ENCODE assay signal across 8 mouse cellular contexts in genomic region chr1:193272916-193273601, GRCm38 (mm10). TPM values are rescaled to one million over a fixed set of nuclear protein-coding genes. Genes with fewer than 3 reads are reported as not detected.
DNase-seq lines count a peak whose midpoint lies in the region; ATAC-seq and TF ChIP-seq lines count a peak whose summit lies in the region.

Gene G0s2, minus strand, starts transcription at chr1:193273217.

- no peak for TF ChIP-seq EP300 in ES-Bruce4 (IDR thresholded peaks at IDR 0.05; ENCODE audit: insufficient read depth, low read depth, low read length)

- intact Hi-C loops in heart, postnatal 25 days (cut with DNase I), result loop anchor here (2.0 kb wide), 1 partner anchor 44 kb away; no protein-coding TSS in a partner anchor

- ATAC-seq in liver, embryonic 15.5 days (ENCODE audit: insufficient read depth), result peak; percentile 73
- peak; percentile 85 for ATAC-seq in neural tube, embryonic 12.5 days (ENCODE audit: low FRiP score, low read depth)

- peak; percentile 43 for DNase-seq in cerebellum, adult 8-10 months
- DNase-seq in forelimb bud, embryonic 11.5 days (ENCODE audit: low read depth, low spot score), result peak; percentile 31
- DNase-seq in heart, postnatal 25 days (ENCODE audit: low spot score), result peak; percentile 76
- DNase-seq in large intestine, adult 2 months (ENCODE audit: low read depth, low spot score), result no peak
- peak; percentile 39 for DNase-seq in thymus, adult 2 months

- TF ChIP-seq CTCF in ES-Bruce4 (IDR thresholded peaks at IDR 0.05; ENCODE audit: low read depth, low read length), result peak; percentile 37
- TF ChIP-seq CTCF in thymus, adult 2 months (IDR thresholded peaks at IDR 0.05; ENCODE audit: borderline replicate concordance, control insufficient read depth, extremely low read depth, insufficient read depth, low read length, poor library complexity), result peak; percentile 65; the same call in 1 of the 2 replicates

- 4% methylated on average over 22 of the region's 23 CpGs for WGBS in large intestine, adult 2 months
- 2% methylated on average over 22 of the region's 23 CpGs for WGBS in liver, embryonic 15.5 days (ENCODE audit: insufficient replicate concordance)
- WGBS in neural tube, embryonic 12.5 days, result 1% methylated on average over 22 of the region's 23 CpGs
- 9% methylated on average over 21 of the region's 23 CpGs for WGBS in thymus, adult 2 months

- H3K4me3 ChIP-seq in ES-Bruce4 (ENCODE audit: low read depth, low read length), result peak within 1 kb of the TSS; percentile 59
- peak within 1 kb of the TSS; percentile 55 for H3K4me3 ChIP-seq in liver, embryonic 15.5 days (replicated peaks)
- H3K4me3 ChIP-seq in neural tube, embryonic 12.5 days, result peak within 1 kb of the TSS; percentile 36
- H3K4me3 ChIP-seq in thymus, adult 2 months (ENCODE audit: control insufficient read depth, insufficient read depth, low read length), result peak within 1 kb of the TSS; percentile 40

- peak within 1 kb of the TSS; percentile 12; the same call in 1 of the 2 replicates for H3K9ac ChIP-seq in ES-Bruce4 (ENCODE audit: low read depth, poor library complexity, severe bottlenecking)
- peak within 1 kb of the TSS; percentile 36 for H3K9ac ChIP-seq in liver, embryonic 15.5 days
- H3K9ac ChIP-seq in neural tube, embryonic 12.5 days, result peak within 1 kb of the TSS; percentile 56

- H3K4me1 ChIP-seq in ES-Bruce4 (ENCODE audit: control insufficient read depth, insufficient read depth, low read length), result no peaks in the 10 kb centered on the region
- peaks cover 15% of the 10 kb centered on the region; the same call in 1 of the 2 replicates for H3K4me1 ChIP-seq in liver, embryonic 15.5 days (replicated peaks)
- H3K4me1 ChIP-seq in neural tube, embryonic 12.5 days, result peaks cover 19% of the 10 kb centered on the region
- H3K4me1 ChIP-seq in thymus, adult 2 months (replicated peaks; ENCODE audit: control insufficient read depth, insufficient read depth, low read length), result peaks cover 20% of the 10 kb centered on the region

- H3K27ac ChIP-seq in ES-Bruce4 (ENCODE audit: insufficient read depth, low read length), result no peak within 1 kb of the TSS
- peak within 1 kb of the TSS; percentile 77 for H3K27ac ChIP-seq in liver, embryonic 15.5 days (replicated peaks)
- H3K27ac ChIP-seq in neural tube, embryonic 12.5 days, result peak within 1 kb of the TSS; percentile 50
- peak within 1 kb of the TSS; percentile 21; the same call in 1 of the 2 replicates for H3K27ac ChIP-seq in thymus, adult 2 months (ENCODE audit: control insufficient read depth, insufficient read depth, low read length)

- no peaks in the 10 kb centered on the region for H3K36me3 ChIP-seq in ES-Bruce4 (ENCODE audit: control insufficient read depth, insufficient read depth, low read length, poor library complexity, severe bottlenecking)
- no peaks in the 10 kb centered on the region for H3K36me3 ChIP-seq in liver, embryonic 15.5 days (replicated peaks)
- H3K36me3 ChIP-seq in neural tube, embryonic 12.5 days, result no peaks in the 10 kb centered on the region
- H3K36me3 ChIP-seq in thymus, adult 2 months (ENCODE audit: control insufficient read depth, insufficient read depth, low read length), result no peaks in the 10 kb centered on the region

- no peaks in the 10 kb centered on the region for H3K9me3 ChIP-seq in ES-Bruce4 (replicated peaks; ENCODE audit: control insufficient read depth, insufficient read depth, low read length, poor library complexity, severe bottlenecking)
- no peaks in the 10 kb centered on the region for H3K9me3 ChIP-seq in liver, embryonic 15.5 days (replicated peaks)
- no peaks in the 10 kb centered on the region for H3K9me3 ChIP-seq in neural tube, embryonic 12.5 days

- H3K27me3 ChIP-seq in ES-Bruce4 (ENCODE audit: control insufficient read depth, insufficient read depth, low read length, poor library complexity, severe bottlenecking), result no peaks in the 10 kb centered on the region
- H3K27me3 ChIP-seq in liver, embryonic 15.5 days, result no peaks in the 10 kb centered on the region
- no peaks in the 10 kb centered on the region for H3K27me3 ChIP-seq in neural tube, embryonic 12.5 days (replicated peaks)
- H3K27me3 ChIP-seq in thymus, adult 2 months (ENCODE audit: control insufficient read depth, insufficient read depth, low read length), result no peaks in the 10 kb centered on the region

- TF ChIP-seq POLR2A in ES-Bruce4 (IDR thresholded peaks at IDR 0.05; ENCODE audit: insufficient read depth, low read length), result no peak
- TF ChIP-seq POLR2A in thymus, adult 2 months (IDR thresholded peaks at IDR 0.05; ENCODE audit: control insufficient read depth, extremely low read depth, insufficient read depth, low read length, poor library complexity), result no peak

- H3K4me2 ChIP-seq in liver, embryonic 15.5 days, result peak within 1 kb of the TSS; percentile 50
- peak within 1 kb of the TSS; percentile 74 for H3K4me2 ChIP-seq in neural tube, embryonic 12.5 days (replicated peaks)

RNA-seq across cellular contexts. Expression of gene G0s2, which starts in this region (rescaled TPM):
- not detected in 2 replicates for polyA plus RNA-seq in ES-Bruce4 (2011; ENCODE audit: insufficient read depth, insufficient read length, low read depth, missing spikeins)
- 10 to 100 TPM; 64.5 to 74.4 TPM for total RNA-seq in heart, postnatal 25 days (2021)
- 28.4 and 31.0 TPM in 2 replicates for polyA plus RNA-seq in large intestine, adult 2 months (2012; rRNA removed)
- polyA plus RNA-seq in liver, embryonic 15.5 days (2015; fragmentation: Nextera tagmentation; extraction: Ambion mirVana), result 105 and 146 TPM in 2 replicates
- 8.1 and 8.4 TPM in 2 replicates for polyA plus RNA-seq in neural tube, embryonic 12.5 days (2016; fragmentation: Nextera tagmentation; extraction: Ambion mirVana)
- 51.0 and 61.6 TPM in 2 replicates for polyA plus RNA-seq in thymus, adult 2 months (2012; rRNA removed)
